Mouse (Mus musculus) cerebellum, adult 2 months (tissue): ENCODE measurements around the gene Slc35b1. TPM values are rescaled to one million over a fixed set of nuclear protein-coding genes. Genes with fewer than 3 reads are reported as not detected.

Experiments used
- DNase-seq, 2 experiments: peaks; one replicate each; pipeline ENCODE4 v3.0.0; 2021
- H3K27ac ChIP-seq: fragments of 200-500 bp; 2 replicates; pipeline ENCODE4 v1.5.1; 2012; ENCODE audit warnings: low read length, control low read depth, inconsistent platforms; ENCODE audit not compliant: insufficient read depth
- H3K27me3 ChIP-seq: fragments of 200-500 bp; 2 replicates; pipeline ENCODE4 v1.6.1; 2012; ENCODE audit warnings: inconsistent platforms, mild to moderate bottlenecking, low read length, moderate library complexity; ENCODE audit not compliant: control insufficient read depth, insufficient read depth
- H3K4me1 ChIP-seq: fragments of 200-500 bp; 2 replicates; pipeline ENCODE4 v1.6.1; 2011; ENCODE audit warnings: low read length; ENCODE audit not compliant: control insufficient read depth, insufficient read depth
- H3K4me3 ChIP-seq: fragments of 200-500 bp; replicated peaks from 2 replicates; pipeline ENCODE3; 2011; ENCODE audit warnings: mild to moderate bottlenecking, low read depth, low read length, control low read depth; ENCODE audit not compliant: insufficient read depth
- CTCF ChIP-seq: fragments of 200-500 bp; IDR thresholded peaks from 2 replicates; pipeline ENCODE4 v1.5.1; 2011; ENCODE audit warnings: low read depth, mild to moderate bottlenecking, control low read depth, low read length, moderate library complexity, borderline replicate concordance; ENCODE audit not compliant: insufficient read depth
- POLR2A ChIP-seq: fragments of 200-500 bp; IDR thresholded peaks from 2 replicates; pipeline ENCODE4 v1.6.1; 2011; ENCODE audit warnings: low read length, control low read depth, borderline replicate concordance; ENCODE audit not compliant: insufficient read depth
- WGBS: fragments of 180-500 bp; shearing (Covaris S2); methylation state at CpG from one replicate; pipeline ENCODE4 v1.1.7; 2018; 5-methylcytosine and 5-hydroxymethylcytosine counted together
- polyA plus RNA-seq: library from polyadenylated mRNA; depleted of rRNA; stranded (reverse); fragments of >200 nt; gene quantifications from 2 replicates; pipeline ENCODE4 v1.2.3, GENCODE M21; 2012; rRNA removed

The Slc35b1 gene
- polyA plus RNA-seq, 1 experiment: 88.5 TPM

DNA sequence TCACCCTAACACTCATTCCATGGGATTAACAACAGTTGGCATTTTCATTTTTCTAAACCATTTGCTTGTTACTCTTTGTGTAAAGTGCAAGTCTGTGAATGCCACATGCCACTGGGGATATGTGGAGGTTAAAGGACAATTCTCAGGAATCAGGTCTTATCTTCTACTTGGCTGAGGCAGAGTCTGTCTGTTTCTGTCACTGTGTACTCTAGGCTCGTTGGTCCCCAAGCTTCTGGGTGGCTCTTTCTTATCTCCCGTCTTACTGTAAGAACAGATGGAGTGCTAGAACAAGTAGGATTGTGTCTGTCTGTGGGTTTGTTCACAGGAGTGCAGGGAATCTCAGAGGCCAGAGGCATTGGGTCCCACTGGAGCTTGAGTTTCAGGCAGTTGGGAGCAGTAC, 46.9 kb downstream of the Slc35b1 start:
- WGBS: 47% methylated on average over 2 of the region's 2 CpGs
- Histone ChIP-seq H3K4me1 (peaks cover 3% of the 10 kb centered on the region; the same call in 1 of the 2 replicates), H3K4me3 (no peak overlapping the region), H3K27ac (no peak overlapping the region), H3K27me3 (no peaks in the 10 kb centered on the region)
- DNase-seq: no peak
- TF ChIP-seq CTCF (no peak), POLR2A (no peak)

DNA sequence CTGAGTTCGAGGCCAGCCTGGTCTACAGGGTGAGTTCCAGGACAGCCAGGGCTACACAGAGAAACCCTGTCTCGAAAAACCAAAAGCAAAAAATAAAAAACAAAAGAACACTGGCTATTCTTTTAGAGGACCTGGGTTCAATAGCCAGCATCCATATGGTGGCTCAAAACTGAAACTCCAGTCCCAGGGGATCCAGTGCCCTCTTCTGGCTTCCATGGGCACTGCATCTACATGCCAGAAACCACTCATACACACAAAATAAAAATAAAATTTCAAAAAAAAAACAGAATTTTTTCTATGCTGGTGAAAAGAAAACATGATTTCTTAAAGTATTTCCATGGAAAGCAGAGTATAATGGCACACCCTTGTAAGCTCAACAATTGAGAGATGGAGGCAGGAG, 47.7 kb downstream of the Slc35b1 start:
- DNase-seq: no peak
- Histone ChIP-seq H3K4me3 (no peak overlapping the region), H3K27me3 (no peaks in the 10 kb centered on the region), H3K4me1 (peaks cover 3% of the 10 kb centered on the region; the same call in 1 of the 2 replicates), H3K27ac (no peak overlapping the region)
- no peak for TF ChIP-seq POLR2A
- TF ChIP-seq CTCF: peak; percentile 51; the same call in 1 of the 2 replicates
- WGBS: 88% methylated on average over 2 of the region's 2 CpGs

Other genes starting within 250 kb of the Slc35b1 start
- gene Dlx4, start 238.4 kb upstream of the Slc35b1 start, polyA plus RNA-seq: 0.70 and 1.4 TPM in 2 replicates
- 0.26 and 0.55 TPM in 2 replicates for gene Tac4, start 123.2 kb upstream of the Slc35b1 start, polyA plus RNA-seq
- gene Kat7, start 74.4 kb upstream of the Slc35b1 start, polyA plus RNA-seq: 68.5 and 68.9 TPM in 2 replicates
- 14.3 and 17.4 TPM in 2 replicates for gene Fam117a, start 47.7 kb upstream of the Slc35b1 start, polyA plus RNA-seq
- gene Spop, start 29.4 kb downstream of the Slc35b1 start, polyA plus RNA-seq: 147 and 149 TPM in 2 replicates
- gene Nxph3, start 129.9 kb downstream of the Slc35b1 start, polyA plus RNA-seq: 18.6 and 19.9 TPM in 2 replicates
- 4.5 and 6.4 TPM in 2 replicates for gene Ngfr, start 203.0 kb downstream of the Slc35b1 start, polyA plus RNA-seq